Mouse (Mus musculus): ENCODE measurements around the gene Cdk14. TPM values are rescaled to one million over a fixed set of nuclear protein-coding genes. Genes with fewer than 3 reads are reported as not detected.

Cdk14 gene
- polyA plus RNA-seq, 1 experiment from 2014 or later = 2.1 TPM

DNA sequence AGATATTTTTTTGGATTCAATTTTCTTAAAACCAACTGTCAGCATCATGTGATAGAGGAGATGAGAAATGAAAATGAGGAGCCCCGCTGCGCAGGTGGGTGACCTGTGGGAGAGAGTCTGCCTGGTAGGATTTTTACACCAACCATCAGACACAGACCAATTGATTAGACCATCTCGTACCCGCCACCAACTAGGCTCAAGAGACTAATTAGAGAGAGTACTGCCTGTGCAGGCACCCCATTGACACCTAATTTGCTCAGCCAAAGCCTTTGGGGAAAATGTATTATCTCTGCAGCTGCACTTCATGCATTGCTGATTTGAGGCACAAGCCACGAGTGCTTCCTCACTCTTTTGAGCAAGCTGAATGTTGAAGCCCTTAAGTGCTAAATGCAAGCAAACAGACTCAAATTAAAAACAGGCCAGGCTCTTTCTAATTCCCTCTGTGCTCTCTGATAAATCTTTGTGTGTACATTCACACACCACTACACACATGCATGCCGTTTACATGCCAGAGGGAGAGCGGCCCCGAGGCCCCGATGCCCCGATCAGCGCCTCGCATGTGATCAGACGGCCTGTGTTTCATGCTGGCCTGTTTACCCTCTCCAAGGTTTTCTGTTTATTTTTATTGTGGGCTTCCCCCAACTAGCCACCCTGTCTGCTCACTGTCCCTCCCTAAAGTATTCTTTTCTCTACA is 607.9 kb downstream of the Cdk14 start:
- DNase-seq (ENCODE audit: low spot score) = no peak

DNA sequence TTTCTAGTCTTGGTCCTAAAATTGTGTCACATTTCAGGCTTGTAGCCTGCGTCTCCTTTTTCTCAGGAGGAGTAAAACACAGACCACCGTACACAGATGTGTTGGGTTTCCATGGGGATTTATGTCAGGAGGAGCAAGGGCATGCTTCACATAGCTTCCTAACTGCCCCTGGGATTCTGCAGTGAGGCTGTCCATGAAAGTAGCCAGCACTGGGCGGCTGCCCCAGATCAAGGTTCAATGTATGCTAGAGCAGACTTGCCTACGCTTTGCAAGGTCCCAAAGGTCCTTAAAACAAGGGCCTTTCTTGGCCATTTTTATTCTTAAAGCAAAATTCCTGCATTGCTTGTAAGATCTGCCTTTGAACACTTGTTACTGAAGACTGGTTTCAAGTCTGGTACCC is 614.9 kb downstream of the Cdk14 start:
- DNase-seq (ENCODE audit: low spot score) = no peak

DNA sequence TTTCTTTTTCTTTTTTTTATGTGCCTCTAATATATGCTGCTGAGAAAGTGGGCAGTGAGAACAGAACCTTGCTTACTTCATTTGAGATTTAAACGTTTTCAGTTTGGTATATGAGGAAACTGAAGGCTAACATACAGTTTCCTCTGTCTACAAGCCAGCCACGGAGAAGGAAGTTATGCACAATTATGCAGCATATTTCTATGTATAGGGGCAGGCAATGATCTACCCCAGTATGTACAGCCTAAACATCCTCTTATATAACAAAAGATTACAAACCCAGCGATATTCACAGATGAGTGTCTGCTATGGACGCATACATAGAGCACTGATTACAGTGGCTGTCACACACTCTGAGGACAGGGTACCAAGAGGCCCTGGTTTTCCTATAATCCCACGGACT is 616.4 kb downstream of the Cdk14 start:
- DNase-seq (ENCODE audit: low spot score) = no peak

DNA sequence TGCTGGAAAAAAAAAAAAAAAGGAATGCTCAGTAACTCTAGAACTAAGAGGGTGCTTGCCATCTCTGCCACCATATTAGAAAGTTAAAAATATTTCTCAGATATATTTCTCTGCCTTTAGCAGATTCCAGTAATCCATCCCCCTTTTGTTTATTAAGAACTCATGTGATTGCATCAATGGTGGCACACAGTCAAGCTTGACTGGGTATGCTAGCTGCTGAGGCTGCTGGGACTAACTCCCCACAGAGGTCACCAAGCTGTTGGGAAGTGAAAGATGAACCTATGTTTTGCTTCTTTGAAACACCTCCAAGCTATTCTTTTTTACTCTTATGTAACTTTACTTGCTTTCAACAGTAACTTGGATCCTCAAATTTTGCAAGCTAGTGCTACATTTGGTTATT is 618.1 kb downstream of the Cdk14 start:
- no peak for DNase-seq (ENCODE audit: low spot score)

DNA sequence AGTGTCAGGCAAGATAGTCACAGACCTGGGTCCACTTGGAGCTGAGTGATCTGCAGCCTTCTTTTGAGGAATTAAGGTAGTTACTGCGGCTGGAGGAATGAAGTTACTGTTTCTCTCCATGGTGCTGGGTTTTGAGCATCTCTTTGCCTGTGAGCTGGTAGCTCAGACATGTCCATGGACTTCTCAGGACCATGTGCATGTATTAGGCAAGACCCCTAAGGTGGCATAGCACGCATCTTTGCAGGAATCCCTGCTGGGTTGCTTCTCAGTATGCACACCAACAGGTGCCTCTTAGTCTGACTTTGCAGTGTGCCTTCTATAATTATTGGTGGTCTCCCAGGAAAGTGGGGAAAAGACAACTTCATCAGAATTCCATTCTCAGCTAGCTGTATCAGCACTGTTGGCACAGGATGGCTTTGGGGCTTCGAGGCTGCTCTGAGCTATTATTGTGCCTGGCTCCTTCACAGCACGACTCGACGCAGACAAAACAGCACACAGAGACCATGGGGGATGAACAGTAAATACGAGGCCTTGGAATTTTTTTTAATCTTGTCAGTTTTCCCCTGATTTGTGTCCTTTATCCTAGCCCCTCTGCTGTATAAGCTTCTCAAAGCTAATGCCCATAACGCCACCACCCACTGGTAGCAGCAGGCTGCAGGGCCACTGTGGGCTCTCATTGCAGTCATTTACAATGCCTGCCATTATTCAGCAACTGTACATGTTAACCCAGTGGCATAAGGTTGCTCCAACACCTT is 618.8 kb downstream of the Cdk14 start:
- no peak for DNase-seq (ENCODE audit: low spot score)

DNA sequence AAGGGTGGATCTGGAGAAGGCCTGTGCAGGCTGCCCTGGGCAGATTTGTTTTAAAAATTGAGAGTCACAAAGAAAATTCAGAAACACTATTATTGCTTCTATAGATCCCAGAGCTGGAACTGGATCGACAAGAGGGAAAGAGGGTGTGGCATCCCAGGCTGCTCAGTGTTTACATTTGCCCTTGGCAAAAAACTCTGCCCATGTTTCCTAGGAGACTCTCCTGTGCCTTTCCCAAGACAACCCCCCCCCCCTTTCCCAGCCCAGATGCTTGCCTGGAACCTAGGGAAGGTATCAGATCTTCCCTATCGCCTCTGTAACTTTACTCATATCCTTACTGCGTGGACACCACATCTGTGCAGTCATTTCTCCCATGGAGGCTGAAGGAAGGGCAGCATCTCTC is 628.9 kb downstream of the Cdk14 start:
- DNase-seq (ENCODE audit: low spot score) = no peak

DNA sequence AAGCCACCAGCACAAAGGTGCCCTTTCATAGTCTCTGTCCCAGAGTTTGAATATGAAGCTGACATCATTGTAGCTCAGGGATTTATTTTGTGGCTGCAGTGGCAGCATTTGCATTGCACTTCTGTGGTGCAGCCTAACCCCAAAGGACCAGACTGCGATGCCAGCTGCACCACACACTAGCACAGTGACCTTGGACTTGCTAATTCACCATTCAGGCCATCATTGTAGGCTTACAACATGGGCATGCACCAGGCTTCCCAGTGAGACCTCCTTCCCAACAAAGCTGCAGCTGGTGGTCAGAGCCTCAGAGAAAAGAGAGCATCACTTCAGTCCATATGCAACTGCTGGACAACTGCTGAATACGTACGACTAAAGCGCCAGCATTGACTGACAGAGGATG is 629.8 kb downstream of the Cdk14 start:
- DNase-seq (ENCODE audit: low spot score) = no peak

DNA sequence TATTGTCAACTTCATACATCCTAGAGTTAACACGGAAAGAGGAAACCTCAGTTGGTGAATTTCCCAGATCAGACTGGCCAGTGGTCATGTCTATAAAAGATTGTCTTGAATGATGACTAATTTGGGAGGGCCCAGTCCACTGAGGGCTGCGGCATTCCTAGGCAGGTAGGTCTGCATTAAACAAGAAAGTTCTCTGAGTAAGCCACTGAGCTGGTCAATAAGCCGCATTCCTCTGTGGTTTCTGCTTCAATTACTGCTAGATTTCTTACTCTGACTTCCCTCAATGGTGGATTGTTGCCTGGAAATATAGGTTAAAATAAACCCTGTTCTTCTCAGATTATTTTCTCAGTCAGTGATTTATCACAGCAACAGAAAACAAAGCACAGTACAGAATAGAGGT is 631.6 kb downstream of the Cdk14 start:
- DNase-seq (ENCODE audit: low spot score) = no peak

DNA sequence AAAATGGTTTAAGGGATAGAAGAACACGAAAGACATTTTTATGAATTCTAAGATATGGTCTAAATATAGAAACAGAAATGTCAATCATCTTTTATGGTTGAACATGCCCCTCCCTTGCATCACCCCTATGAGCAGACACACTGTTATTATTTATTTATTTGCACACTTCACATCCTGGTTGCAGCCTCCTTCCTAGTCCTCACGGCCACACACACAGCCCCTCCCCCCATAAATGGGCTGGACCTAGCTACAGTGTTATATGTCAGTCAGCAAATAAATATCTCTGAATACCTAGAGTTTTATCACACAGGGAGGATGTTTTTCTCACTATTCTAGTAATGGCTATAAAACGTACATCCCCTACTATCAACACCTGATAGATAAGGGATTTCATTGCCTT is 633.3 kb downstream of the Cdk14 start:
- DNase-seq (ENCODE audit: low spot score) = no peak

DNA sequence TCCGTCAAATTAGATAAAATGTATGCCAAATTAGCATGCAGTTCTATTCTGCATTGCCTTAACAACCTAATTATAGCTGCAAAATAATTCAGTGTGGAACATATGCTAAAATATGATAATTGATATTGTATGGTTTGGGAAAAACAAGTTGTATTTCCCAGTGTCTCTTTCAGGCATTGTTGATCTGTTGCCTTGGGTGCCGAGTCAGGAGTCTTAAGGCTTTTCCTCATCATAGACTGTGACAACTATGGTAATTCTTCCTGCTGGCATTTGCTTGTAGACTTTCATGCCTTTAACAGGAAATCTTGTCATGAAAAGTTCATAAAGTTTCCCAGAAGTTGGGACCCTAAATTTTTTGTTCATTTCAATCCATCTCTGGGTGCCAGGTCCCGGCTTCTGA is 641.8 kb downstream of the Cdk14 start:
- DNase-seq (ENCODE audit: low spot score) = no peak

DNA sequence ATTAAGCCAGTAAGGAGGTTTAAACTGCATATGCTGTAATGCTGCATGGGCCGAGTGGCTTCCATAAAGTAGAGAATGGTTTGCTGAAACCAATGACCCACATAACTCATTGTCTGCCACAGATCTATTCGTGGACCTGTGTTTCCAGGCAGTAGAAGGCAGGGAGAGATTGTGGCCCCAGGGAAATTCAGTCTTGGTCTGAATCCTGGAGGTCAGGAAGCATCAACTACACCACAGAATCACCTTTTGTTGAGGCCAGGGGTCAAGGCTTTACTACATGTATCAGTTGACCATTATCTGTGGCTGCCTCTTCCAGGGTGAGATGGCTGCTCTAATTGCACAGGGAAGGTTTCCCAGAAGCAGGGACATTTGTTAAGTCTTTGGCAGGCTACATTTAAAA is 643.6 kb downstream of the Cdk14 start:
- DNase-seq (ENCODE audit: low spot score) = no peak

DNA sequence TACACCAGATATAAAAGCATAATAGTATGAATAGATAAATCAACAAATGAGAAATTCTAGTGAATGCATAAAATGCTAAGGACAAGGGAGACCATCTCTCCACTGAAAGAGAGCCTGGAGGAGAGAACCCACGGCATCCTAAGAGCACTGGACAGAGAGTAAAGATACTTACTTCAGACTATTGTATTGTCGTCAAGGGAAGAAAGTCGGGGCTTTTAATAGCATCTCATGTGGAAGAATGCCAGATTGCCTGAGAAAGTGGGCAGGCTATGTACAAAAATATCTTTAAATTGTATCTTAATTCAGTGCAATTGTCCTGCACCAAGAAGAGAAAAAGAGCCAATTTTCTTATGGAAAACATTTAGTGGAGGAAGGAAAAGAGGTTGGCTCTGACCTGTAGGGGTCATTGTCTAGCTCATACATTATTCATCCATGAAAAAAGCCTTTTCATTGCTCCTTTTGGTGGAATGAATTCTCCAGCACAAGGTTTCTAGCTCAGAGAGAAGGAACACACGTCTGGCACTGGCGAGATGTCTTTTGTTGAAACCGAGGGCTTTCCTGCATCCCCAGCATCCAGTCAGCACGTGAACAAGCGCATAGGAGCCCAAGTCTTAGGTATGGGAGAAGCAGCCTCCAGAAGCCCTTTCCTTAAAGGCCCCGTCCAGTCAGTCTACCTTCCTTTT is 646.9 kb downstream of the Cdk14 start:
- DNase-seq (ENCODE audit: low spot score) = no peak

DNA sequence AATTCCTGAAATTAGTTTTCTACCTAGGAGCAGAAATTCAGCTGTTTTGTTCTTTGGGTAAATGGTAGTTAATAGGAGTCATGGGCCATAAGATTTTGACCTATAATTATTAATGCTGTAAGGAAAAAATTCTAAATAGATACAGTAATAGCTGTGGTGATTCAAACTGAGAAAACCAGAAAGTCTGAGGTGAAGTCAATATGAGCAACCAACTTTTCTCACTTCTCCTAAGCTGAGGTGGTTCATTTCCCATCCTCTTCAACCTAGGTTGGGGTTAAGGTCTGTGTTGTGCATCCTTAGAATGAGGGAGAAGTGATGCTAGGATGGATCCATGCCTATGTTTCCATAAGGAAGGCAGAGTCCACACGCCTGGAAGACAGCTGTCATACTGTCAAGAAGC is 649.5 kb downstream of the Cdk14 start:
- DNase-seq (ENCODE audit: low spot score) = no peak

DNA sequence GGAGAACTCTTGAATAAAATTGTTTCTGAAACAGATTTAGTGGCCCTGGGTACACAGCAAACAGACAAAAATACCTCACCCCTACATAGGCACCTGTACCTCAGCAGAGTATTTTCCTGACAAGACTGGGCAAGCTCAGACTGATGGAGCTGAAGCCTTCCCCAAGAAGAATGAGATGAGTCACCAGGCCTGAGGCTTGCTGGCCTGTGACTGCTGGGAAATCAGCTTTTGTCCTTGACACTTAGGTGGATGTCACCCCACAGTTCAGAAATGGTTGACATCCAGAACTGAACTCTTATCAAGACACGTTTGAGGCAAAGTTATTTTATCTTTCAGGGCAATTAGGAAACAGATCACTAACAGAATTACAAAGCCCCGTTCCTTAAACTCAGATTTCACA is 652.2 kb downstream of the Cdk14 start:
- no peak for DNase-seq (ENCODE audit: low spot score)

DNA sequence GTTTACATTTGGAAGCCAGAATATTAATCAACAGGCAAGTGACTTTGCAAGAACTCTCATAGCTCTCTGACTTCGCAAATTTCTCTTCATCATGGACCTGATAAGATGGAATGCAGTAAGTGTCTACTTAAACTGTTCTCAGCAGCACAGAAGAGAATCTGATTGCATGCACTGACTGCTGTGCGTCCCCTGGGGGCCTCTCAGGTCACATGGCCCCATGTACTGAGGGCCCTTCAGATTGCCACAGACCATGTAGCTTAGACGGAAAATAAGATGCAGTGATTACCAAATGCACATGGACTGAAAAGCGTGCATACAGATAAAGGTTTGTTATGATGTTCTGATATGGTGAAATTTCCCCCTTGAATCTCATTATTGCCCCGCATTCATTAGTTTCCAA is 653.4 kb downstream of the Cdk14 start:
- no peak for DNase-seq (ENCODE audit: low spot score)

DNA sequence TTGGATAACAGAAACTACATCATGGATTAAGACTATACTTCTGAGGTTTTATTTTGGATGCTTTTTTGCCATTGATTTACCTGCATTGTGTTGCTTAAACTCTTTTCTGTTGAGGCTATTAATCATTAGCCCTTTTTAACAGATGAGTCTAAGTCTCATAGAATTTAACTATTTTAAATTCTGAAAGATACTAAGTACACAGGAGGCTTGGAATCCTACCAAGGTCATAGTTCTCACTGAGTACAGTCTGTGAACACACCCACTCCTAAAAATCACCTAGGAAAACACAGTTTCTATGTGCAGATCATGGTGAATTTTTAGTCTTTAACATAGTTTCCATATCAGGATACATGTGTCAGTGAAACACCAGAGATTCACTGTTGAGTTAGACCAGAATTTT is 658.2 kb downstream of the Cdk14 start:
- DNase-seq (ENCODE audit: low spot score) = no peak

DNA sequence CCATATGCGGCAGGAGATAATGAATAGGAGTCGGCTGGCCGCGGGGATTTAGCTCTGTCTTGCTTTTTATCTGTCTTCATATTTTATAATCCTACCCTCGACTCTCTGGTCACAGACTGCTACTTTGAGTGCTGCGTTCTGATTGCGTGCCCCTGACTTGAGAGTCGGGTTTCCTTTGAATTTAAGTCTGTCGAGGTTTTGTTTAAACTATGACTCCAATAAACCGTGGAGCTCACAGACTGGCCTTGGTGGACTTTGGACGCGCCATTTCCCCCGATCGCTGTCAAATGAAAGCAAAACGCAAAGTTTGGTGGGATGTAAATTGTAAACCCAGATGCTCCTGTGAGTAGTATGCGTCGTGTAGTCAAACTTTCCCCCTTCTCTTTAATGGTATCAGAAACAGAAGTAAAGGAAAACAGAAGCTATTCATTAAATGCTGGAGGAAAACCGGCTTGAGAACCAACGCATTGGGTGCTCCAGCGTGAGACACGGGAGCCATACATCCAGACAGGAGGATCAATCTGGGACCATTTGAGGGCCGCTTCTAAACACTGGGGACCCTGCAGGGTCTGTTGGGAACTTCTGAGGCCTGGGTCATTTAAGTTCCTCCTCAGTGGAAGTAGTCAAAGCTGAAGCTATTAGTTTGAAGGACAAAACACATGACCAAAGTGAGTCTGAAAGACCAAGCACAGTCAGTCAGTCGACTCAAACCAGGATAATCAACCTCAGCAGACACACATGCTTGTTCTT is 661.6 kb downstream of the Cdk14 start:
- no peak for DNase-seq (ENCODE audit: low spot score)

DNA sequence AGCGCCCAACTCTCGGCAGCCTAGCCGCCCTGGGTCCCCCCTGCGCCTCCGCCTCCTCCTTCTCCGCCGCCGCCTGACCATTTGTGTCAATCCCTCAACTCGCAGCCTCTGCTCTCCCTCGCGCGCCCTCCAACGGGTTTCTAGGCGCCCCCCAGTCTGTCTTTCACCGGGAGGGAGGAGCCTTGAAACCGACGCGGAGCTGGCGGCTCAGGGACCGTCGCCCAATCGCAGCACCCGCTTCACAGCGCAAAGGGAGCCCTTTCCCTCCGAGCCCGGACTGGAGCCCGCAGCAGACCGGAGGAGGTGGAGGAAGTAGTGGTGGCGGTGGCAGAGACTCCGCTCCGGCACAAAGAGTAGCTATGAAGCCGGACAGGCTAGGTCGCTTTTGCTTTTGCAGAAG is 662.2 kb downstream of the Cdk14 start, which contains the start of gene Fzd1:
TSS of gene Fzd1 (minus strand) at position 134 of the 400 bp plus-strand sequence.
- no peak for DNase-seq (ENCODE audit: low spot score)

DNA sequence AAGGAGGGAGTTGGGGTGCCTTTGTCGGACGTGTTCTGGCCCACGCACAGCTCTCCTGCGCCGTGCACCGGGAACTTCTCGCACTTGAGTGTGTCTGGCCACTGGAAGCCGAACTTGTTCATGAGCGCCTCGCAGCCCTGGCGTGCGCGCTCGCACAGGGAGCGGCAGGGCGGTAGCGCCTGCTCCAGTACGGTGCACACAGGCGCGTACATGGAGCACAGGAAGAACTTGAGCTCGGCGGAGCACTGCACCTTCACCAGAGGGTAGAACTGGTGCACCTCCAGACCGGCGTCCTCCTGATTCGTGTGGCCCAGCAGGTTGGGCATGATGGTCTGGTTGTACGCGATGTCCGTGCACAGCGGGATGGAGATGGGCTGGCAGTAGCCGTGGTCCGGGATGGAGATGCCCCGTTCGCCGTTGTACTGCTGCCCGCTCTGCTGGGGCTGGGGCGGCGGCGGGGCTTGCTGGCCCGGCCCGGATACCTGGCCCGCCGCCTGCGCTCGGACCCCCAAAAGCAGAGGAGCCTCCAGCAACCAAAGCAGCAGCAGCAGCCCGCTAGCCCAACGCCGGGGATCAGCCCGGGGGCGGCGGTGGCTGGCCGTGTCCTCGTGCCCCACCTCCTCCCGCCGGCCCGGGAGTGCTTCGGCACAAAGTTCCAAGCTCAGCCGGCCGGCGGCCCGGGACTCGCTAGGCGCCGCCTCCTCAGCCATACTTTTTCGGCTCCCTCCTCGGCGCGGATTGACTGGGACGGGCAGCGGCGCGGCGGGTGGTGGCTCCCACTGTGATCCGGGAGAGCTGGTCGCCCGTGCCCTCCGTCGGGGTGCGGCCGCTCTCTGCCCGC is 663.0 kb downstream of the Cdk14 start:
- DNase-seq (ENCODE audit: low spot score) = no peak

DNA sequence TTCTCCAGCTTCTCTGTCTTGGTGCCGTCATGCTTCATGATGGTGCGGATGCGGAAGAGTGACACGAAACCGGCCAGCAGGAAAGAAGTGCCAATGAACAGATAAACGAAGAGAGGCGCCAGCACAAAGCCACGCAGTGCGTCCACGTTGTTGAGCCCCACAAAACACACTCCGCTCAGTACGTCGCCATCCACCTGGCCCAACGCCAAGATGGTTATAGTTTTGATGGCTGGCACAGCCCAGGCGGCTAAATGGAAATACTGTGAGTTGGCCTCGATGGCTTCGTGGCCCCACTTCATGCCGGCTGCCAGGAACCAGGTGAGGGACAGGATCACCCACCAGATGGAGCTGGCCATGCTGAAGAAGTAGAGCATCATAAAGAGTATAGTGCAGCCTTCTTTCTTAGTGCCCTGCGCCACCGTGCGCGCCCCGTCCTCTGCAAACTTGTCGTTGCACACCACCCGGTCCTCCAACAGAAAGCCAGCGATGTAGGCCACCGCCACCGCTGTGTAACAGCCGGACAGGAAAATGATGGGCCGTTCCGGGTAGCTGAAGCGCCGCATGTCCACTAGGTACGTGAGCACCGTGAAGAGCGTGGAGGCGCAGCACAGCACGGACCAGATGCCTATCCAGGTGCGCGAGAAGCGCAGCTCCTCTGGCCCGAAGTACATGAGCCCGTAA is 664.0 kb downstream of the Cdk14 start:
- DNase-seq (ENCODE audit: low spot score) = no peak

Measured in thymus, postnatal 0 days (tissue).